Mouse (Mus musculus) heart, embryonic 13.5 days (tissue): ENCODE measurements around the gene Vmn1r180. TPM values are rescaled to one million over a fixed set of nuclear protein-coding genes. Genes with fewer than 3 reads are reported as not detected.
"Not testable (repeated sequence)": the region's sequence is repeated elsewhere in the genome, so short reads cannot be mapped to it uniquely, and the experiment has no call there.

Experiments used
- ATAC-seq: fragments of 200-750 bp; cut with Nextera tagmentation; 2 replicates; pipeline ENCODE4 v1.8.0; 2017; ENCODE audit warnings: moderate TSS enrichment; ENCODE audit not compliant: insufficient number of reproducible peaks, low FRiP score, low TSS enrichment; ENCODE audit errors: extremely low read depth
- H3K27ac ChIP-seq: fragments of 300-500 bp; sonication (generic); replicated peaks from 2 replicates; pipeline ENCODE4 v1.5.1; 2015; ENCODE audit warnings: moderate library complexity, mild to moderate bottlenecking, inconsistent platforms
- H3K27me3 ChIP-seq: fragments of 300-500 bp; sonication (generic); replicated peaks from 2 replicates; pipeline ENCODE4 v1.6.1; 2015; ENCODE audit warnings: mild to moderate bottlenecking, inconsistent platforms
- H3K36me3 ChIP-seq: fragments of 300-500 bp; sonication (generic); 2 replicates; pipeline ENCODE4 v1.6.1; 2015; ENCODE audit warnings: mild to moderate bottlenecking, inconsistent platforms
- H3K4me1 ChIP-seq: fragments of 300-500 bp; sonication (generic); 2 replicates; pipeline ENCODE4 v1.6.1; 2015; ENCODE audit warnings: inconsistent platforms
- H3K4me2 ChIP-seq: fragments of 300-500 bp; sonication (generic); 2 replicates; pipeline ENCODE4 v1.6.1; 2015; ENCODE audit warnings: inconsistent platforms, mild to moderate bottlenecking, moderate library complexity
- H3K4me3 ChIP-seq: fragments of 300-500 bp; sonication (generic); 2 replicates; pipeline ENCODE4 v1.5.1; 2015; ENCODE audit warnings: moderate library complexity, mild to moderate bottlenecking, inconsistent platforms
- H3K9ac ChIP-seq: fragments of 300-500 bp; sonication (generic); 2 replicates; pipeline ENCODE4 v1.6.1; 2015; ENCODE audit warnings: inconsistent platforms, mild to moderate bottlenecking, moderate library complexity
- H3K9me3 ChIP-seq: fragments of 300-500 bp; sonication (generic); 2 replicates; pipeline ENCODE4 v1.6.1; 2016; ENCODE audit warnings: inconsistent platforms
- WGBS: fragments of 180-500 bp; shearing (Covaris S2); methylation state at CpG from one replicate; pipeline ENCODE4 v1.1.7; 2015; ENCODE audit warnings: mixed read lengths; 5-methylcytosine and 5-hydroxymethylcytosine counted together
- polyA plus RNA-seq: library from polyadenylated mRNA; unstranded; fragments of >200 nt; fragmentation: Nextera tagmentation; extraction: Ambion mirVana; gene quantifications from 2 replicates; pipeline ENCODE4 v1.2.1, GENCODE M21; 2015

The Vmn1r180 gene
- polyA plus RNA-seq = not detected in 2 replicates

DNA sequence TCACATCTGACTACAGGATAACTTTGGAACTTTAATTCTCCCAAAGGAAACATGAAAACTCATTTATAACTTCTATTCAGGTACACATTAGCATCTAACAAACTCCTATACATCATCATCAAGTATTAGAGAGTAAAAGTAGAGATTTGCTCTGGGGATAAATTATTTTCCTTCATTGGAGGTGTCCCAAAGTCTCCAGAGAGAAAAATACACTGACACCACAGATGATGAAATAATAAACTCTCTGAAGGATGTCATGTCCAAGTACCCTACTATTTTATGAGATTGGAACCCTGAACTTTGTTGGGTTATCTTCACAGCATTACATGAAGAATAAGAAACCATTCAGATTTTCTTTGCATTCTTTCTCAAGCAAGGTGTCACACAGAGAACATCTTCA is at the start of gene Vmn1r180:
TSS of gene Vmn1r180 (plus strand) at position 301 of the 400 bp plus-strand sequence.
- no peak within 1 kb of the TSS for H3K4me3 ChIP-seq

DNA sequence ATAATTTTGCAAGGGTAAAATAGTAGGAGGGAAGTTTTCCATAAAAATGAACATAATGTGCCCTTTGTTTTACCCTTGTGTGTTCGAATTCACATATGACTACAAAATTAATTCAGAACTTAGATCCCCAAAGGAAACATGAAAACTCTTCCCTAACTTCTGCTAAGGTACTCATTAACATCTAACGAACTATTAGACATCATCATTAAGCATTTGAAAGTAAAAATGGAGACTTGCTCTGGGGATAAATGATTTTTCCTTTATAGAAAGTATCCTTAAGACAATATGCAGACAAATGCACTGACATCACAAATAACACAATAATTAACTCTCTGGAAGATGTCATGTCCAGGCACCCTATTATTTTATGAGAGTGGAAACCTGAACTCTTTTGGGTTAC is 23.8 kb upstream of the Vmn1r180 start, which contains the start of gene Vmn1r179:
TSS of gene Vmn1r179 (plus strand) at position 301 of the 400 bp plus-strand sequence.
- WGBS = 37% methylated on average over 2 of the region's 2 CpGs
- H3K9me3 ChIP-seq = peaks cover 37% of the 10 kb centered on the region

More for the DNA sequence above, at the start of gene Vmn1r180:
- H3K36me3 ChIP-seq = no peaks in the 10 kb centered on the region
- H3K4me1 ChIP-seq = no peaks in the 10 kb centered on the region
- H3K27me3 ChIP-seq = no peaks in the 10 kb centered on the region
- ATAC-seq = no peak
- H3K27ac ChIP-seq = no peak within 1 kb of the TSS
- peaks cover 30% of the 10 kb centered on the region for H3K9me3 ChIP-seq
- H3K4me2 ChIP-seq = no peak within 1 kb of the TSS
- no peak within 1 kb of the TSS for H3K9ac ChIP-seq

DNA sequence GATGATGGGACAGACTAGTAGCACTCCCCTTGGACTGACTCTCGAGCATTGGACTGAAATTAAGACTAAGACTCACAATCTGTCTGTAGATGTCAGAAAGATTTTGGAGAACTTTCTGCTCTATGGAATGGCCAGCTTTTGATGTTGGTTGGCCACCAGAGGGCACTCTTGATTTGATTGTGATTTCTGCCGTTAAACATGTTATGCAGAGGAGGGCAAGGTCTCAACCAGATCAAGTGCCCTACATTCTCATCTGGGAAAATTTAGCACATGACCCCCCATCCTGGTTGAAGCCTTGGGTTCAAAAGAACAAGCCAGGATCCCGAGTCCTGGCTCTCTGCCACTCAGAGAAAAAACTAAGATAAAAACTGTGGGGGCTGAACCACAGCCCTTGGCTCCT is 17.6 kb downstream of the Vmn1r180 start:
- not testable (repeated sequence) for H3K27ac ChIP-seq, ATAC-seq, H3K36me3 ChIP-seq, H3K4me3 ChIP-seq, H3K4me2 ChIP-seq, H3K9ac ChIP-seq, H3K27me3 ChIP-seq, H3K4me1 ChIP-seq
- WGBS = 58% methylated on average over 3 of the region's 3 CpGs
- H3K9me3 ChIP-seq = peaks cover 44% of the 10 kb centered on the region

More for the DNA sequence above, 23.8 kb upstream of the Vmn1r180 start, which contains the start of gene Vmn1r179:
- Histone ChIP-seq H3K9ac (no peak within 1 kb of the TSS), H3K4me1 (no peaks in the 10 kb centered on the region), H3K4me2 (no peak within 1 kb of the TSS), H3K4me3 (no peak within 1 kb of the TSS), H3K27me3 (no peaks in the 10 kb centered on the region), H3K27ac (no peak within 1 kb of the TSS), H3K36me3 (no peaks in the 10 kb centered on the region)
- ATAC-seq = no peak

DNA sequence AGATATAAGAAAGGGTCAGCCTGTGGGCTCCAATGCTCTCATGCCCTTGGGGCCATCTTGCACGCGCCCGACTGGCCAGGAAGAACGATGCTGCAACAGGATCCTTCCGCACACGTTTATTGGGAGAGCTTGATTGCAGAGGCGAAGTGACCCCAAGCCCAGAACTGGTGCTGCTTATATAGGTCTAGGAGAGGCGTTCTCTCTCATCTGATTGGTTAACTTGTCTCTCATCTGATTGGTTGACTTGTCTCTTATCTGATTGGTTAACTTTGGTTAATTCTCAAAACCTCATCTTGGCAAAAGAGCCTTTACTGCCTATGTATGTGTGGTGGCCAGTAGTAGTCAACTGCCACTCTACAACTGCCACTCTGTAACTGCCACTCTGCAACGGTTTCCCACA is 23.9 kb downstream of the Vmn1r180 start, which contains the start of gene Vmn1r181:
TSS of gene Vmn1r181 (plus strand) at position 301 of the 400 bp plus-strand sequence.
- ATAC-seq, H3K4me1 ChIP-seq, H3K4me3 ChIP-seq, H3K27me3 ChIP-seq, H3K27ac ChIP-seq, H3K36me3 ChIP-seq, H3K9ac ChIP-seq, H3K4me2 ChIP-seq: not testable (repeated sequence)
- H3K9me3 ChIP-seq = peaks cover 38% of the 10 kb centered on the region
- WGBS = 62% methylated on average over 9 of the region's 9 CpGs

DNA sequence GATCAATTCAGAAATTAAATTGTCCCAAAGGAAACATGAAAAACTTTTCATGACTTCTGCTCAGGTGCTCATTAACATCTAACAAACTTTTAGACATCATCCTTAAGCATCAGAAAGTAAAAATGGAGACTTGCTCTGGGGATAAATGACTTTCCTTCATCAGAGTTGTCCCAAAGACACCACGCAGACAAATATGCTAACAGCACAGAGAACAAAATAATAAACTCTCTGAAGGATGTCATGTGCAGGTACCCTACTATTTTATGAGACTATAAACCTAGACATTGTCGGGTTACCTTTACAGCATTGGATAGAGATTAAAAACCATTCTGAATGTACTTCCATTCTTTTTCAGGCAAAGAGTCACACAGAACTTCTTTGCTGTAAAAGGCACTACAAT is 51.0 kb downstream of the Vmn1r180 start, which contains the start of gene V1rd19:
TSS of gene V1rd19 (plus strand) at position 301 of the 400 bp plus-strand sequence.
- 48% methylated on average over 2 of the region's 2 CpGs for WGBS
- Histone ChIP-seq H3K4me2 (no peak within 1 kb of the TSS), H3K9me3 (peaks cover 24% of the 10 kb centered on the region), H3K27me3 (no peaks in the 10 kb centered on the region), H3K4me1 (no peaks in the 10 kb centered on the region), H3K36me3 (no peaks in the 10 kb centered on the region), H3K4me3 (no peak within 1 kb of the TSS), H3K27ac (no peak within 1 kb of the TSS), H3K9ac (no peak within 1 kb of the TSS)
- no peak for ATAC-seq

Other genes with a start within 250 kb of the Vmn1r180 start
- gene Vmn1r173, start 249.9 kb upstream of the Vmn1r180 start, polyA plus RNA-seq = not detected in 2 replicates
- not detected in 2 replicates for gene Vmn1r174, start 198.4 kb upstream of the Vmn1r180 start, polyA plus RNA-seq
- gene Vmn1r175, start 140.0 kb upstream of the Vmn1r180 start, polyA plus RNA-seq = not detected in 2 replicates
- gene Vmn1r176, start 113.3 kb upstream of the Vmn1r180 start, polyA plus RNA-seq = not detected in 2 replicates
- not detected in 2 replicates for gene Vmn1r177, start 84.2 kb upstream of the Vmn1r180 start, polyA plus RNA-seq
- gene Vmn1r178, start 58.6 kb upstream of the Vmn1r180 start, polyA plus RNA-seq = not detected in 2 replicates
- not detected in 2 replicates for gene Vmn1r179, start 23.7 kb upstream of the Vmn1r180 start, polyA plus RNA-seq
- not detected in 2 replicates for gene Vmn1r181, start 24.0 kb downstream of the Vmn1r180 start, polyA plus RNA-seq
- gene V1rd19, start 51.1 kb downstream of the Vmn1r180 start, polyA plus RNA-seq = not detected in 2 replicates
- gene Vmn1r183, start 102.6 kb downstream of the Vmn1r180 start, polyA plus RNA-seq = not detected in 2 replicates
- 13.0 and 14.9 TPM in 2 replicates for gene Zfp180, start 131.3 kb downstream of the Vmn1r180 start, polyA plus RNA-seq
- gene Zfp112, start 161.7 kb downstream of the Vmn1r180 start, polyA plus RNA-seq = 4.5 and 5.4 TPM in 2 replicates
- gene Zfp235, start 183.5 kb downstream of the Vmn1r180 start, polyA plus RNA-seq = 5.9 and 9.1 TPM in 2 replicates
- gene Zfp114, start 224.4 kb downstream of the Vmn1r180 start, polyA plus RNA-seq = 3.1 and 3.2 TPM in 2 replicates